Mouse (Mus musculus) hindbrain, embryonic 15.5 days (tissue): ENCODE data around the gene Atg4d. TPM values are rescaled to one million over a fixed set of nuclear protein-coding genes. Genes with fewer than 3 reads are reported as not detected.
"Not testable (repeated sequence)": the region's sequence is repeated elsewhere in the genome, so short reads cannot be mapped to it uniquely, and the experiment has no call there.

Source experiments
- ATAC-seq: fragments of 200-750 bp; cut with Nextera tagmentation; 2 replicates; pipeline ENCODE4 v1.8.0; 2017; ENCODE audit warnings: low read depth, moderate number of reproducible peaks, moderate TSS enrichment; ENCODE audit not compliant: low FRiP score
- H3K27ac ChIP-seq: fragments of 300-500 bp; sonication (generic); replicated peaks from 2 replicates; pipeline ENCODE4 v1.5.1; 2015; ENCODE audit warnings: mild to moderate bottlenecking, inconsistent platforms
- H3K27me3 ChIP-seq: fragments of 300-500 bp; sonication (generic); 2 replicates; pipeline ENCODE4 v1.6.1; 2015; ENCODE audit warnings: control low read depth, inconsistent platforms
- H3K36me3 ChIP-seq: fragments of 300-500 bp; sonication (generic); 2 replicates; pipeline ENCODE4 v1.6.1; 2015; ENCODE audit warnings: control low read depth, inconsistent platforms
- H3K4me1 ChIP-seq: fragments of 300-500 bp; sonication (generic); replicated peaks from 2 replicates; pipeline ENCODE4 v1.6.1; 2015; ENCODE audit warnings: control low read depth, inconsistent platforms
- H3K4me2 ChIP-seq: fragments of 300-500 bp; sonication (generic); 2 replicates; pipeline ENCODE4 v1.6.1; 2015; ENCODE audit warnings: moderate library complexity, mild to moderate bottlenecking, inconsistent platforms
- H3K4me3 ChIP-seq: fragments of 300-500 bp; sonication (generic); 2 replicates; pipeline ENCODE4 v1.5.1; 2015; ENCODE audit warnings: mild to moderate bottlenecking, inconsistent platforms
- H3K9ac ChIP-seq: fragments of 300-500 bp; sonication (generic); 2 replicates; pipeline ENCODE4 v1.6.1; 2015; ENCODE audit warnings: inconsistent platforms
- H3K9me3 ChIP-seq: fragments of 300-500 bp; sonication (generic); 2 replicates; pipeline ENCODE4 v1.6.1; 2016; ENCODE audit warnings: control low read depth, inconsistent platforms
- WGBS: fragments of 180-500 bp; shearing (Covaris S2); methylation state at CpG from one replicate; pipeline ENCODE4 v1.1.7; 2015; 5-methylcytosine and 5-hydroxymethylcytosine counted together
- polyA plus RNA-seq: library from polyadenylated mRNA; unstranded; fragments of >200 nt; fragmentation: Nextera tagmentation; extraction: Ambion mirVana; gene quantifications from 2 replicates; pipeline ENCODE4 v1.2.1, GENCODE M21; 2015

Gene Atg4d
- polyA plus RNA-seq, 1 experiment from 2014 or later, result 47.6 TPM

- Histone ChIP-seq H3K27ac (peak overlapping the region; percentile 58), H3K36me3 (no peaks in the 10 kb centered on the region), H3K4me2 (peak overlapping the region; percentile 81), H3K27me3 (peaks cover 67% of the 10 kb centered on the region), H3K4me1 (peaks cover 31% of the 10 kb centered on the region), H3K4me3 (peak overlapping the region; percentile 47), H3K9me3 (no peaks in the 10 kb centered on the region), H3K9ac (peak overlapping the region; percentile 49)
- WGBS, result under 1% methylated on average over 72 of the region's 72 CpGs
- ATAC-seq, result peak; percentile 66
These were observed 20.5 kb upstream of the Atg4d start for GRCm38 (mm10) chr9:21244428-21245112.

DNA sequence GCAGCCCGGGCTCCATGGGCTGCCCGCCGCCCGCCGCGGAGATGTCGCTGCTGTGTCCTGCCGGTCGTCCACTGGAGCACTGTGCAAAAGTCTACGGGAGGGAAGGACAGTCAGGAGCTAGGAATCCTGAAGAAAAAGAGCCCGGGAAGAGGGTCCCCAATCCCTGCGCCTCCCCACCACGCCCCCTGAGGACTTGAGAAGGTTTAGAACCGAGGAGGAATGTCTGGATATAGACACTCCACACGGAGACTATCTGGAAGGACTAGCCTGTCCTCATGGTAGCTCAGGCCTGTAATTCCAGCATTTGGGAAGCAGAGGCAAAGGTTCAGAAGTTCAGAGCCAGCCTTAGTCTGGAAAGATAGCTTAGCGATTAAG is 20.0 kb upstream of the Atg4d start:
- ATAC-seq, result no peak
- peaks cover 72% of the 10 kb centered on the region for H3K27me3 ChIP-seq

GRCm38 (mm10) chr9:21246342-21246741 is 18.8 kb upstream of the Atg4d start:
- H3K9ac ChIP-seq, result no peak overlapping the region
- WGBS, result 76% methylated on average over 1 of the region's 1 CpGs
- H3K9me3 ChIP-seq, result no peaks in the 10 kb centered on the region
- H3K4me1 ChIP-seq, result peaks cover 29% of the 10 kb centered on the region
- no peak overlapping the region for H3K4me2 ChIP-seq
- H3K27me3 ChIP-seq, result peaks cover 82% of the 10 kb centered on the region
- H3K4me3 ChIP-seq, result no peak overlapping the region
- no peak for ATAC-seq
- H3K36me3 ChIP-seq, result no peaks in the 10 kb centered on the region
- no peak overlapping the region for H3K27ac ChIP-seq

More for the DNA sequence above, 20.0 kb upstream of the Atg4d start:
- Histone ChIP-seq H3K27ac (peak overlapping the region; percentile 58), H3K4me1 (peaks cover 29% of the 10 kb centered on the region), H3K9me3 (no peaks in the 10 kb centered on the region), H3K9ac (peak overlapping the region; percentile 49), H3K4me2 (peak overlapping the region; percentile 81), H3K4me3 (peak overlapping the region; percentile 47), H3K36me3 (no peaks in the 10 kb centered on the region)
- 2% methylated on average over 16 of the region's 16 CpGs for WGBS

DNA sequence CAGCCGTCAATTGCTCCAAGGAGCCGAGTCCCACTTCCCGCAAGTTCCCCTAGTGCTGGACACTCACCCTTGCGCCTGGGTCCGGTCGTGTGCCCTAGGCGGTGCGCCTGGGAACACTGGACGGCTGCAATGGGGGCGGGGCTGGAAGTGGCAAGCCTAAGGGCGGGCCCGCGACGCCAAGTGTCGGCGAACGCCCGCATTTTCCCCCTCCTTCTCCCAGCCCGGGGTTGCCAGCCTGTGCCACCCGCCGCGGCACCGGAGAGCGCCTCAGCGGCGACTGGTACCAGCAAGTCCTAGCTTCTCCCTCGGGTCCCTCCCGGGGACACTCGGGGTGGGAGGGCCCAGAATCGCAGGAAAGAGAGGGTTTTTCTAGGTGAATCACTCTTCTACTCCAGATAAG is 16.8 kb upstream of the Atg4d start, which contains the start of gene S1pr5:
Gene S1pr5, minus strand, starts transcription at position 118 of the 400 bp plus-strand sequence.
- WGBS, result under 1% methylated on average over 30 of the region's 30 CpGs
- Histone ChIP-seq H3K27me3 (peaks cover 74% of the 10 kb centered on the region), H3K9me3 (no peaks in the 10 kb centered on the region), H3K27ac (no peak within 1 kb of the TSS), H3K4me1 (peaks cover 27% of the 10 kb centered on the region), H3K4me2 (peak within 1 kb of the TSS; percentile 30), H3K4me3 (peak within 1 kb of the TSS; percentile 19), H3K9ac (no peak within 1 kb of the TSS), H3K36me3 (no peaks in the 10 kb centered on the region)
- ATAC-seq, result no peak

GRCm38 (mm10) chr9:21249629-21250508 is 15.2 kb upstream of the Atg4d start:
- H3K9me3 ChIP-seq, result no peaks in the 10 kb centered on the region
- H3K4me1 ChIP-seq, result peaks cover 12% of the 10 kb centered on the region
- H3K4me2 ChIP-seq, result no peak overlapping the region
- H3K36me3 ChIP-seq, result no peaks in the 10 kb centered on the region
- H3K27me3 ChIP-seq, result peaks cover 60% of the 10 kb centered on the region
- no peak overlapping the region for H3K27ac ChIP-seq
- H3K9ac ChIP-seq, result no peak overlapping the region
- WGBS, result 38% methylated on average over 17 of the region's 17 CpGs
- ATAC-seq, result no peak
- no peak overlapping the region for H3K4me3 ChIP-seq

DNA sequence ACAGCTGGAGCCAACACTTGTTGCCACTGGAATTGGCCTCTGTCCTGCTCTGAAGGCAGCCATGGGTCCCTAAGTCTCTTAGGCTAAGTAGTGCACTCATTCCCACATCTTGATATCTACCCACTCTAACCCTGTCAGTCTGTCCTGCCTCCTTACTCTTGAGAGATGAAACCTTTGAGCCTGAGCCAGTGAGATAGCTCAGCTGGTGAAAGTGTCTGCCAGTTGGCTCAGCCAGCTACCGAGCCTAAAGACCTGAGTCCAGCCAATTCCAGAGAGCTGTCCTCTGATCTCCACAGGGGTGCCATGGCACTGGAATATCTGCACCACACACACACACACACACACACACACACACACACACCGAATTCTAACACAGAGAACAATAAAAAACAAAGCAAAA is 14.6 kb upstream of the Atg4d start:
- no peaks in the 10 kb centered on the region for H3K9me3 ChIP-seq
- H3K36me3 ChIP-seq, result no peaks in the 10 kb centered on the region
- peaks cover 5% of the 10 kb centered on the region for H3K4me1 ChIP-seq
- no peak overlapping the region for H3K4me2 ChIP-seq
- ATAC-seq, result no peak
- WGBS, result 48% methylated on average over 2 of the region's 2 CpGs
- peaks cover 56% of the 10 kb centered on the region for H3K27me3 ChIP-seq
- H3K4me3 ChIP-seq, result no peak overlapping the region
- H3K9ac ChIP-seq, result no peak overlapping the region
- no peak overlapping the region for H3K27ac ChIP-seq

DNA sequence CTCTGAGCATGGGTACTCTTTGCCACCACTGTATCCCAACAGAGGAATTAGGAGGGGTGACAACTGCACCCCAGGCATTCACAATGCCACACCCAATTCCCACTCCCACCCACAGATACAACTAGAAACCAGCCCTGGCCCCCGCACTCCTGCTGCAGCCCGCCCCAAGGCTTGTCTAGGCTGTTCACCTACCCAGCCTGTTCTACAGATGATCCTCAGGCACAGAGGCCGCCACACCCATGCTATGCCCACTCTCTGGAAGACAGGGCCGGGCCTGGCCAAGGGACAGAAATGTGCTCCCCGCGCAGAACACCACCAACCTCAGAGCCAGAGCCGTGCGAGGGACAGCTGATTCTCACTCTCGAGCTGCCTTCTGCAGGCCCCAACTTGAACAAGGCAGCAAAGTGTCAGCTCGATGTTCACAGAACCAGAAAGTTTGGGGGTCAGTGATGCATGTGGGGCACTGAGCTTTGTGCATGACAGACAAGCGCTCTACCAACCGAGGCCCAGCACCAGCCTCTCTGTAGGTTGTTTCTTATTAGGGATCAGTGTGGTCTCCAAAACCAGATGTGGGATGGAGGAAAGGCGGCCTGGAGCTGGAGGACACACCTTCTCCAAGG is 13.9 kb upstream of the Atg4d start:
- H3K27me3 ChIP-seq, result peaks cover 49% of the 10 kb centered on the region
- H3K9me3 ChIP-seq, result no peaks in the 10 kb centered on the region
- no peak for ATAC-seq
- H3K9ac ChIP-seq, result no peak overlapping the region
- H3K27ac ChIP-seq, result no peak overlapping the region
- peaks cover 5% of the 10 kb centered on the region; the same call in 1 of the 2 replicates for H3K4me1 ChIP-seq
- 75% methylated on average over 13 of the region's 13 CpGs for WGBS
- H3K36me3 ChIP-seq, result no peaks in the 10 kb centered on the region
- H3K4me2 ChIP-seq, result no peak overlapping the region
- H3K4me3 ChIP-seq, result no peak overlapping the region

GRCm38 (mm10) chr9:21254690-21255089 is 10.4 kb upstream of the Atg4d start:
- H3K27ac ChIP-seq, result no peak overlapping the region
- no peaks in the 10 kb centered on the region for H3K4me1 ChIP-seq
- no peak for ATAC-seq
- H3K9me3 ChIP-seq, result no peaks in the 10 kb centered on the region
- no peak overlapping the region for H3K4me2 ChIP-seq
- H3K36me3 ChIP-seq, result no peaks in the 10 kb centered on the region
- H3K4me3 ChIP-seq, result no peak overlapping the region
- no peak overlapping the region for H3K9ac ChIP-seq
- H3K27me3 ChIP-seq, result peaks cover 20% of the 10 kb centered on the region

- 77% methylated on average over 4 of the region's 4 CpGs for WGBS
- H3K27ac ChIP-seq, H3K4me3 ChIP-seq, H3K9me3 ChIP-seq, H3K4me2 ChIP-seq, H3K27me3 ChIP-seq, H3K9ac ChIP-seq, H3K36me3 ChIP-seq, H3K4me1 ChIP-seq, ATAC-seq: not testable (repeated sequence)
These were observed 8.7 kb upstream of the Atg4d start for GRCm38 (mm10) chr9:21256349-21256748.

GRCm38 (mm10) chr9:21260491-21261040 is 4.5 kb upstream of the Atg4d start:
- 80% methylated on average over 6 of the region's 6 CpGs for WGBS
- Histone ChIP-seq H3K4me1 (peaks cover 6% of the 10 kb centered on the region), H3K36me3 (no peaks in the 10 kb centered on the region), H3K9ac (no peak overlapping the region), H3K4me2 (no peak overlapping the region), H3K4me3 (no peak overlapping the region), H3K9me3 (no peaks in the 10 kb centered on the region), H3K27me3 (0 out of 2 replicates have a peak, but pooled peaks cover 3% of the 10 kb centered on the region), H3K27ac (no peak overlapping the region)
- no peak for ATAC-seq

- Histone ChIP-seq H3K27ac (no peak overlapping the region), H3K4me1 (peaks cover 18% of the 10 kb centered on the region), H3K9ac (no peak overlapping the region), H3K9me3 (no peaks in the 10 kb centered on the region), H3K4me3 (no peak overlapping the region), H3K4me2 (no peak overlapping the region), H3K27me3 (0 out of 2 replicates have a peak, but pooled peaks cover 3% of the 10 kb centered on the region), H3K36me3 (no peaks in the 10 kb centered on the region)
- 69% methylated on average over 2 of the region's 2 CpGs for WGBS
- no peak for ATAC-seq
These were observed 3.3 kb upstream of the Atg4d start for GRCm38 (mm10) chr9:21261831-21262230.
